Mouse (Mus musculus): ENCODE results near the gene Slc24a4. TPM values are rescaled to one million over a fixed set of nuclear protein-coding genes. Genes with fewer than 3 reads are reported as not detected.
"Not testable (repeated sequence)": the region's sequence is repeated elsewhere in the genome, so short reads cannot be mapped to it uniquely, and the experiment has no call there.

Slc24a4 gene
- polyA plus RNA-seq, 1 experiment from 2014 or later: 0.17 TPM

- no peak for ATAC-seq
- Histone ChIP-seq H3K9me3 (ENCODE audit: control insufficient read depth) (no peaks in the 10 kb centered on the region), H3K4me3 (ENCODE audit: low read depth, low read length) (no peak overlapping the region), H3K36me3 (ENCODE audit: control insufficient read depth, insufficient read depth) (no peaks in the 10 kb centered on the region), H3K27ac (ENCODE audit: low read depth, low read length) (no peak overlapping the region), H3K27me3 (replicated peaks; ENCODE audit: control insufficient read depth, insufficient read depth, low read length) (no peaks in the 10 kb centered on the region), H3K4me2 (replicated peaks; ENCODE audit: low read depth) (no peak overlapping the region), H3K9ac (ENCODE audit: low read depth, low read length) (no peak overlapping the region), H3K4me1 (replicated peaks; ENCODE audit: control insufficient read depth, insufficient read depth, low read length) (no peaks in the 10 kb centered on the region)
- no peak for TF ChIP-seq CTCF (IDR thresholded peaks at IDR 0.05; ENCODE audit: low read depth)
- 63% methylated on average over 4 of the region's 4 CpGs for WGBS
Observed at GRCm38 (mm10) chr12:102271447-102271846, 142.9 kb downstream of the Slc24a4 start.

GRCm38 (mm10) chr12:102275833-102276443 lies 147.4 kb downstream of the Slc24a4 start:
- H3K4me3 ChIP-seq (ENCODE audit: low read depth, low read length): no peak overlapping the region
- WGBS: 44% methylated on average over 7 of the region's 7 CpGs
- ATAC-seq: no peak
- no peak for TF ChIP-seq CTCF (IDR thresholded peaks at IDR 0.05; ENCODE audit: low read depth)
- no peak overlapping the region for H3K4me2 ChIP-seq (replicated peaks; ENCODE audit: low read depth)
- no peak overlapping the region for H3K27ac ChIP-seq (ENCODE audit: low read depth, low read length)
- H3K36me3 ChIP-seq (ENCODE audit: control insufficient read depth, insufficient read depth): no peaks in the 10 kb centered on the region
- H3K27me3 ChIP-seq (replicated peaks; ENCODE audit: control insufficient read depth, insufficient read depth, low read length): no peaks in the 10 kb centered on the region
- H3K9ac ChIP-seq (ENCODE audit: low read depth, low read length): no peak overlapping the region
- H3K9me3 ChIP-seq (ENCODE audit: control insufficient read depth): no peaks in the 10 kb centered on the region; the same call in 1 of the 2 replicates
- no peaks in the 10 kb centered on the region for H3K4me1 ChIP-seq (replicated peaks; ENCODE audit: control insufficient read depth, insufficient read depth, low read length)

- not testable (repeated sequence) for H3K27me3 ChIP-seq (replicated peaks; ENCODE audit: control insufficient read depth, insufficient read depth, low read length); H3K9ac ChIP-seq (ENCODE audit: low read depth, low read length); H3K4me1 ChIP-seq (replicated peaks; ENCODE audit: control insufficient read depth, insufficient read depth, low read length); H3K36me3 ChIP-seq (ENCODE audit: control insufficient read depth, insufficient read depth); ATAC-seq; H3K27ac ChIP-seq (ENCODE audit: low read depth, low read length); H3K4me2 ChIP-seq (replicated peaks; ENCODE audit: low read depth); H3K4me3 ChIP-seq (ENCODE audit: low read depth, low read length); H3K9me3 ChIP-seq (ENCODE audit: control insufficient read depth)
- WGBS: 52% methylated on average over 4 of the region's 4 CpGs
Observed at GRCm38 (mm10) chr12:102280290-102280689, 151.8 kb downstream of the Slc24a4 start.

- TF ChIP-seq CTCF (IDR thresholded peaks at IDR 0.05; ENCODE audit: low read depth): no peak
- no peak for ATAC-seq
- H3K4me3 ChIP-seq (ENCODE audit: low read depth, low read length): no peak overlapping the region
- H3K4me1 ChIP-seq (replicated peaks; ENCODE audit: control insufficient read depth, insufficient read depth, low read length): no peaks in the 10 kb centered on the region
- 60% methylated on average over 7 of the region's 7 CpGs for WGBS
- no peak overlapping the region for H3K9ac ChIP-seq (ENCODE audit: low read depth, low read length)
- H3K9me3 ChIP-seq (ENCODE audit: control insufficient read depth): no peaks in the 10 kb centered on the region; the same call in 1 of the 2 replicates
- H3K36me3 ChIP-seq (ENCODE audit: control insufficient read depth, insufficient read depth): no peaks in the 10 kb centered on the region
- no peaks in the 10 kb centered on the region for H3K27me3 ChIP-seq (replicated peaks; ENCODE audit: control insufficient read depth, insufficient read depth, low read length)
- H3K4me2 ChIP-seq (replicated peaks; ENCODE audit: low read depth): no peak overlapping the region
- H3K27ac ChIP-seq (ENCODE audit: low read depth, low read length): no peak overlapping the region
Observed at GRCm38 (mm10) chr12:102280867-102281503, 152.5 kb downstream of the Slc24a4 start.

- Histone ChIP-seq H3K27ac (ENCODE audit: low read depth, low read length) (0 out of 2 replicates have a peak overlapping the region, but pooled peaks have one; percentile 83), H3K4me2 (replicated peaks; ENCODE audit: low read depth) (peak overlapping the region; percentile 98), H3K4me3 (ENCODE audit: low read depth, low read length) (no peak overlapping the region), H3K9ac (ENCODE audit: low read depth, low read length) (no peak overlapping the region), H3K9me3 (ENCODE audit: control insufficient read depth) (no peaks in the 10 kb centered on the region; the same call in 1 of the 2 replicates), H3K27me3 (replicated peaks; ENCODE audit: control insufficient read depth, insufficient read depth, low read length) (no peaks in the 10 kb centered on the region), H3K36me3 (ENCODE audit: control insufficient read depth, insufficient read depth) (no peaks in the 10 kb centered on the region), H3K4me1 (replicated peaks; ENCODE audit: control insufficient read depth, insufficient read depth, low read length) (peaks cover 6% of the 10 kb centered on the region)
- no peak for TF ChIP-seq CTCF (IDR thresholded peaks at IDR 0.05; ENCODE audit: low read depth)
- WGBS: 71% methylated on average over 2 of the region's 2 CpGs
- no peak for ATAC-seq
Observed at GRCm38 (mm10) chr12:102282126-102282525, 153.6 kb downstream of the Slc24a4 start.

- Histone ChIP-seq H3K36me3 (ENCODE audit: control insufficient read depth, insufficient read depth) (no peaks in the 10 kb centered on the region), H3K9ac (ENCODE audit: low read depth, low read length) (peak within 1 kb of the TSS; percentile 82)
- peak; percentile 69 for ATAC-seq
Observed at GRCm38 (mm10) chr12:102282763-102283482, 154.4 kb downstream of the Slc24a4 start, which contains the start of gene Rin3. Gene Rin3 (plus strand): TSS chr12:102283048.

More at GRCm38 (mm10) chr12:102282763-102283482, 154.4 kb downstream of the Slc24a4 start, which contains the start of gene Rin3:
- WGBS: under 1% methylated on average over 74 of the region's 75 CpGs
- Histone ChIP-seq H3K27me3 (replicated peaks; ENCODE audit: control insufficient read depth, insufficient read depth, low read length) (no peaks in the 10 kb centered on the region), H3K4me1 (replicated peaks; ENCODE audit: control insufficient read depth, insufficient read depth, low read length) (peaks cover 6% of the 10 kb centered on the region), H3K27ac (ENCODE audit: low read depth, low read length) (peak within 1 kb of the TSS; percentile 83), H3K4me2 (replicated peaks; ENCODE audit: low read depth) (peak within 1 kb of the TSS; percentile 98), H3K9me3 (ENCODE audit: control insufficient read depth) (no peaks in the 10 kb centered on the region; the same call in 1 of the 2 replicates), H3K4me3 (ENCODE audit: low read depth, low read length) (peak within 1 kb of the TSS; percentile 67)
- TF ChIP-seq CTCF (IDR thresholded peaks at IDR 0.05; ENCODE audit: low read depth): peak; percentile 25; the same call in 1 of the 2 replicates
